Mouse (Mus musculus): ENCODE data around the gene Apba2. TPM values are rescaled to one million over a fixed set of nuclear protein-coding genes. Genes with fewer than 3 reads are reported as not detected.

The Apba2 gene
- polyA plus RNA-seq, 1 experiment from 2014 or later, result 112 TPM

DNA sequence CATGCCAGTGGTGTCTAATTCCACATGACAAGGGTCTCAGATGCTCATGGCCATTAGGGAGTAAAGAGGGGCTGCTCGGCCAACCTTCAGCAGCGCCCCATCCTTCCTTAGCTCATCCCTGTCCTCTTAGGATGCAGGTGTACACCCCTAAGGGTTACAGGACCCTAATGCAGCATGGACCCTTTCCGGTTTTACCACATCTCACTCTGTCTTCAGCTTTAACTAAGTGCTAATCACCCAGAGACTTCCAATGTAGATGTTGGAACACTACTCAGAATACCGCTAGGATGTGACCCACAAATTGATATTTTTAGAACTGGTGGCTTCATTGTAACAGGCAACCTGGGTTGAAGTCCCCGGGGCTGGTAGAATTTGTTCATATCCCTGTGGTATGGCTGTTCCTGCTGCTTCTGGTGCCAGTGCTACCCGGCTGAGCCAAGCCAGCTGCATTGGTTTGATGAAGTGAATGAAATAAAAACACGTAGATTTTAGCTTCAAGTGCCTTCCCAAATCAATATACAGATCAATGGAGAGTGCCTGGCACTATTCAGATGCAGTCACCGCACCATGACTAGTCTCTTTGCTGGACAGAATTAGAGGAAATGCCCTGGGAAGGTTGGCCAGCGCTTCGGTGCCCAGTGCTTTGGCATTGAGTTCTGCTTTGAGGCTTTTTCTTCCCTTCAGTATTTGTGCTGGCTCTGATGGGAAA lies 178.4 kb downstream of the Apba2 start:
- Histone ChIP-seq H3K27me3 (no peaks in the 10 kb centered on the region), H3K36me3 (no peaks in the 10 kb centered on the region), H3K4me1 (0 out of 2 replicates have a peak, but pooled peaks cover 2% of the 10 kb centered on the region), H3K4me2 (replicated peaks) (no peak overlapping the region), H3K27ac (no peak overlapping the region), H3K9me3 (replicated peaks) (no peaks in the 10 kb centered on the region), H3K4me3 (no peak overlapping the region), H3K9ac (no peak overlapping the region)
- WGBS, result 89% methylated on average over 10 of the region's 10 CpGs
- ATAC-seq (ENCODE audit: low FRiP score), result no peak

- Histone ChIP-seq H3K4me2 (replicated peaks) (no peak overlapping the region), H3K4me1 (peaks cover 15% of the 10 kb centered on the region), H3K36me3 (no peaks in the 10 kb centered on the region), H3K27me3 (no peaks in the 10 kb centered on the region), H3K4me3 (no peak overlapping the region), H3K9ac (no peak overlapping the region), H3K9me3 (replicated peaks) (no peaks in the 10 kb centered on the region), H3K27ac (no peak overlapping the region)
- no peak for ATAC-seq (ENCODE audit: low FRiP score)
- 83% methylated on average over 4 of the region's 4 CpGs for WGBS
Measured at GRCm38 (mm10) chr7:64684893-64685292, 183.4 kb downstream of the Apba2 start.

DNA sequence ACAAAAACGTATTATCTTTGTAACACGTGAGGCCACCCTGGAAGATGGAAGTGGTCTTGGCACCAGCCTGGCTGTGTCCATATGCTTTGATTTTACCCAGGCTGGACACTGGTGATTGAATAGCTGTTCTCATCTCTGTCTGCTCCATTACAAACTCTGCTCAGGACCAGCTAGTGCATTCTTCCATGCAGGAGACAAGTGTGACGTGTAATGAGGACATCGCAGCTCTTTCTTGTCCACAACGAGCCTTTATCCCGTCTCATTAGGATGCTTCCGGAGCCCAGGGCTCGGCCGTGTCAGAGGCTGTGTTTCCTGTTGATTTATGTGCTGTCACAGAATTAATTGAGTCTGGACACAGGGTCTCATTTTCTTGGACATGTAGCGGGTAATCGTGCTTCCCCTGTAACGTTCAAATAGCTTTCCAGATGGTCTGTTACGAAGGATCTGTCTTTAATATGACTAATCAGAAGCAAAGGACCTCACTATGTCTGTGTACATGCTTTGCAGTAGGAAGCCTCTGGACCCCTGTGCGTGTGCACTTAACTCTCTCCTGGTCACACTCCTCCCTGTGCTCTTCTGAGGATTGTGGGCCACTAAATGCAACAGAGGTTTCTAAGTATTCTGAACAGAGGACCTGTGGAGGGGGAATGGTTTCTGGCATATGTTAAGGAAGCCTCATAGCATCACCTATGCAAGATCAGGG lies 186.8 kb downstream of the Apba2 start:
- H3K9ac ChIP-seq, result no peak overlapping the region
- no peak overlapping the region for H3K4me3 ChIP-seq
- H3K9me3 ChIP-seq (replicated peaks), result no peaks in the 10 kb centered on the region
- peaks cover 15% of the 10 kb centered on the region for H3K4me1 ChIP-seq
- no peaks in the 10 kb centered on the region for H3K36me3 ChIP-seq
- peak overlapping the region; percentile 72 for H3K27ac ChIP-seq
- no peaks in the 10 kb centered on the region for H3K27me3 ChIP-seq
- peak overlapping the region; percentile 8; the same call in 1 of the 2 replicates for H3K4me2 ChIP-seq (replicated peaks)
- peak; percentile 78 for ATAC-seq (ENCODE audit: low FRiP score)
- 38% methylated on average over 14 of the region's 14 CpGs for WGBS

DNA sequence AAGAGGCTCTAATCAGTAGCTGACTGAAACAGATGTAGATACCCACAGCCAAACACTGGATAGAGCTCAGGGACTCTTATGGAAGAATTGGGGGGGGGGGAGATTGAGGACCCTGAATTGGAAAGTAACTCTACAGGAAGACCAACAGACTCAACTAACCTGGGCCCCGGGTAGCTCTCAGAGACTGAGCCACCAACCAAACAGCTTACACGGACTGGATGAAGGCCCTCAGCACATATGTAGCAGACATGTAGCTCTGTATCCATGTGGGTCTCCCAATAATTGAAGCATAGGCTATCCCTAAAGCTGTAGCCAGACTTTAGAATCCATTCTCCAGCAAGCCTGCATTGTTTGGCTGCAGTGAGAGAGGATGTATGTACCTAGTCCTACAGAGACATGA lies 190.3 kb downstream of the Apba2 start:
- no peak for ATAC-seq (ENCODE audit: low FRiP score)

GRCm38 (mm10) chr7:64694937-64695336 lies 193.4 kb downstream of the Apba2 start:
- Histone ChIP-seq H3K4me1 (peaks cover 22% of the 10 kb centered on the region), H3K4me2 (replicated peaks) (no peak overlapping the region), H3K4me3 (no peak overlapping the region), H3K36me3 (peaks cover 7% of the 10 kb centered on the region; the same call in 1 of the 2 replicates), H3K27me3 (no peaks in the 10 kb centered on the region), H3K27ac (no peak overlapping the region), H3K9ac (no peak overlapping the region), H3K9me3 (replicated peaks) (no peaks in the 10 kb centered on the region)
- 96% methylated on average over 6 of the region's 6 CpGs for WGBS
- ATAC-seq (ENCODE audit: low FRiP score), result no peak

More for the DNA sequence above, 190.3 kb downstream of the Apba2 start:
- Histone ChIP-seq H3K36me3 (peaks cover 7% of the 10 kb centered on the region; the same call in 1 of the 2 replicates), H3K4me2 (replicated peaks) (no peak overlapping the region), H3K9me3 (replicated peaks) (no peaks in the 10 kb centered on the region), H3K27ac (no peak overlapping the region), H3K4me1 (peaks cover 22% of the 10 kb centered on the region), H3K27me3 (no peaks in the 10 kb centered on the region), H3K4me3 (no peak overlapping the region), H3K9ac (no peak overlapping the region)
- WGBS, result 96% methylated on average over 2 of the region's 2 CpGs

DNA sequence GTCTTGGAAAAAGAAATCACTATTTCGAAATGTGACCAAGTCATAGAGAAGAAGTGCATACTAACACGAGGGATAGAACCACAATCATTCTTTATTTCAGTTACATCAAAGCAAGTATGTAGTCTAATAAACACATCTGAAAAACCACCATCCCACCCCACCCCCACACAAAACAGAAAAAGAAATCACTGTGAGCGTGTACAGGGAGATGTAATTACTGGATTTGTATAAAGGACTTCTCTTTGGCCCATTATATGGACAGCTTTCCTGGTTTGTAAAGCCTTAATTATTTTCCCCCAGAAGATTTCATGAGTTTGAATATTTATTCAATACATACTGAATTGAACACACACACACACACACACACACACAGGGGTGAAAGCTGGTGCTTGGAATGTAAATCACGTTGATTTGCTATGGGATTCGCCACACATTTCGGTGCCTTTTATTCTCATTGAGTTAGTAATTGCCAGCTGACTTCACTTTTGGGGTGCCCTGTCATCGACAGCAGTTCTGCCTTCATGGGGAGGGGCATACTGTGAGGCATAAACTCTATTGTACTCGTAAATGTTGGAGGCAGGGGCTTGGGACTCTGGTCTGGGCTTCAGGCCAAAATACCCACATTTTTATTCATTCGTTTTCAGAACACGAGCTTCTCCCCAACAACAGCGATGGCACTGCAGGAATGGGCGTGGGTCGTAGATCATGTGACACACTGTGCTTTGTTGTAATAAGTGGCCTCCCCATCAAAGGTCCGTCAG lies 195.2 kb downstream of the Apba2 start:
- peak; percentile 90 for ATAC-seq (ENCODE audit: low FRiP score)
- no peak overlapping the region for H3K4me3 ChIP-seq
- no peaks in the 10 kb centered on the region for H3K9me3 ChIP-seq (replicated peaks)
- H3K4me2 ChIP-seq (replicated peaks), result no peak overlapping the region
- no peak overlapping the region for H3K9ac ChIP-seq
- H3K27me3 ChIP-seq, result no peaks in the 10 kb centered on the region
- WGBS, result 56% methylated on average over 14 of the region's 14 CpGs
- H3K4me1 ChIP-seq, result peaks cover 22% of the 10 kb centered on the region
- H3K27ac ChIP-seq, result peak overlapping the region; percentile 60
- peaks cover 7% of the 10 kb centered on the region; the same call in 1 of the 2 replicates for H3K36me3 ChIP-seq

DNA sequence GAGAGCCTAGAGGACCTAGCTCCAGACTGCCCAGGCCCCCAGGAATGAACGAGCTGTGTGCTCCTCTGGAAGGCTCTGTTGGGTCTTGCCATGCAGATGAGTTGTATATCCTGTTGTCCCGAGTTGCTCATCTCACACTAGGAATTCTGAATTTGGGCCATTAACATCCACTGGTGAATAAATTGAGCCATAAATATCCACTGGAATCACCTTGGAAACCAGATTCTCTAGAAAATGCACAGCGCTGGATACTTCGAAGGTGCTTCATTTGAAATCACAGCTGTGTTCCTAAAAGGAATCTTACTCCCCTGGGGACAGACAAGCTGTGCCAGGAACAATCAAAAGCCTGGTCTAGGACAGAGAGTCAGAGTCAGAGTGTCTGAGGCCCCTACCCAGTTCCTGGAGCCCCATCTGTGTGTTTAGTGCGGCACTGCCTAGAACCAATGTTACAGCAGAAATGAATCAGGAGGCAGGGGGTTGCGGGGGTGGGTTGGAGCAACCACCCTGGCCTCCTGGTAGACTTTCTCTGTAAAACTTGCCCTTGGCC lies 196.4 kb downstream of the Apba2 start:
- H3K36me3 ChIP-seq, result peaks cover 7% of the 10 kb centered on the region; the same call in 1 of the 2 replicates
- WGBS, result 57% methylated on average over 6 of the region's 6 CpGs
- H3K27me3 ChIP-seq, result no peaks in the 10 kb centered on the region
- ATAC-seq (ENCODE audit: low FRiP score), result no peak
- H3K4me2 ChIP-seq (replicated peaks), result no peak overlapping the region
- peak overlapping the region; percentile 62 for H3K27ac ChIP-seq
- H3K4me1 ChIP-seq, result peaks cover 22% of the 10 kb centered on the region
- H3K4me3 ChIP-seq, result no peak overlapping the region
- H3K9me3 ChIP-seq (replicated peaks), result no peaks in the 10 kb centered on the region
- no peak overlapping the region for H3K9ac ChIP-seq

GRCm38 (mm10) chr7:64704060-64704595 lies 202.6 kb downstream of the Apba2 start:
- H3K9ac ChIP-seq, result no peak overlapping the region

DNA sequence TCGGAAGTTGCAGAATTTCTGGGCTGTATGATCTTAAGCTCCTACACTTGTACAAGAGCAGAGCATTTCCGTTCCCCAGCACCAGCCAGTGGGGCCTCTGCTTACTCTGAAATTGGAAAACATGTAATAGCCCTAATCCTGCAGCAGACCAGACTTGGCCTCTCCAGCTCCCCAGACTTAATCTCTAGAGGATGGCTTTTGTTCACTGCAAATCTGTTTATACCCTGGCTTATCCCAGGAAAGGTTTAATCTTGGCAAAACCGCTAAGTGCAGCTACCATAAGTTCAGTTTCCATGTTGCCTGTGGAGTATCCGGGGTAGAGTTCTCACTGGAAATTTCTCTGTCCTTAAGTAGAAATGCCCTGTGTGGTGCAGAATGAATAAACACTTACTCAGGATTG lies 206.7 kb downstream of the Apba2 start:
- Histone ChIP-seq H3K27me3 (no peaks in the 10 kb centered on the region), H3K4me3 (no peak overlapping the region), H3K4me1 (0 out of 2 replicates have a peak, but pooled peaks cover 2% of the 10 kb centered on the region), H3K4me2 (replicated peaks) (no peak overlapping the region), H3K9me3 (replicated peaks) (no peaks in the 10 kb centered on the region), H3K9ac (no peak overlapping the region), H3K27ac (no peak overlapping the region), H3K36me3 (no peaks in the 10 kb centered on the region)
- ATAC-seq (ENCODE audit: low FRiP score), result no peak
- 92% methylated on average over 4 of the region's 4 CpGs for WGBS

More at GRCm38 (mm10) chr7:64704060-64704595, 202.6 kb downstream of the Apba2 start:
- Histone ChIP-seq H3K27me3 (no peaks in the 10 kb centered on the region), H3K4me1 (no peaks in the 10 kb centered on the region), H3K27ac (no peak overlapping the region), H3K9me3 (replicated peaks) (no peaks in the 10 kb centered on the region), H3K4me2 (replicated peaks) (no peak overlapping the region), H3K4me3 (no peak overlapping the region), H3K36me3 (no peaks in the 10 kb centered on the region)
- ATAC-seq (ENCODE audit: low FRiP score), result no peak
- WGBS, result 79% methylated on average over 5 of the region's 5 CpGs

DNA sequence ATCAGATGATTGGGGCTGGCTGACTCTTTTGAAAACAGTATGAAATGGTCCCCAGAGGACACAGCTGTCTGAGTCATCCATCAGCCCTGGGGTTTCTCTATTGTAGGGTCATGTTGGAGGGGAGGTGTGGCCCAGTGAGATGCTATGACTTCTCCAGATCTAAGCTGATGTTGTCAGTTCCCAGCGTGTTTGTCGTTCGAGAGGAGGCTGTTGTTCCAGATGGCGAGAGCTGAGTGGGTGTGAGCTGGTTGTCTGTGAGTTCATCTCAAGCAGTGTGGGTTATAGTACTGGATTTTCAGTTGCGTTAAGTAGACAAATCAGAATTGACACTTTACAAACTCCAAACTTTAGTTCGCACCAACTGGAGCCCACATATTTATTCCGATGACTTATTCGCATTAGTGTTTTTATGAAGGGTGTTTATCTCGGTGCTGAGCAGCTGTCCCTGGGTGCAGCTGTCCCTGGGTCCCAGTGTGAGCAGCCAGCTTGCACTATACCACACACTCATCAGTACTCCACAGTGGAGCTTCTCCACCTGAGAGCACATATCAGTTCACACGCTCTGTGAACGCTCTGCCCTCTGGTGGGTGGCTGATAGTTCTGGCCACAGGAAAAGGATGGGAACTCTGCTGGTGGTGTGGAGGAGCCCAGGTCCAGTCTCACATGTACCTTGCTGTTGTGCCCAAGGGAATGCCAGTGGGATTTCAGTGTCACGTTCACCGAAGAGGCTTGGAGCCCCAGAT lies 208.2 kb downstream of the Apba2 start:
- WGBS, result 85% methylated on average over 13 of the region's 13 CpGs
- Histone ChIP-seq H3K36me3 (no peaks in the 10 kb centered on the region), H3K9ac (no peak overlapping the region), H3K27ac (no peak overlapping the region), H3K4me1 (0 out of 2 replicates have a peak, but pooled peaks cover 2% of the 10 kb centered on the region), H3K27me3 (no peaks in the 10 kb centered on the region), H3K4me2 (replicated peaks) (no peak overlapping the region), H3K9me3 (replicated peaks) (no peaks in the 10 kb centered on the region), H3K4me3 (no peak overlapping the region)
- peak; percentile 64 for ATAC-seq (ENCODE audit: low FRiP score)

GRCm38 (mm10) chr7:64716286-64716685 lies 214.8 kb downstream of the Apba2 start:
- WGBS, result 75% methylated on average over 2 of the region's 2 CpGs
- no peak overlapping the region for H3K27ac ChIP-seq
- no peak overlapping the region for H3K4me3 ChIP-seq
- no peaks in the 10 kb centered on the region for H3K4me1 ChIP-seq
- no peak overlapping the region for H3K9ac ChIP-seq
- H3K36me3 ChIP-seq, result peaks cover 9% of the 10 kb centered on the region
- ATAC-seq (ENCODE audit: low FRiP score), result no peak
- no peaks in the 10 kb centered on the region for H3K9me3 ChIP-seq (replicated peaks)
- H3K4me2 ChIP-seq (replicated peaks), result no peak overlapping the region
- no peaks in the 10 kb centered on the region for H3K27me3 ChIP-seq
